Mouse (Mus musculus) brain, embryonic 14.5 days (tissue): Measurements from ENCODE around the gene Comt.

ENCODE experiments used
- CTCF ChIP-seq: fragments of 200-500 bp; IDR thresholded peaks from 2 replicates; pipeline ENCODE4 v1.5.1; 2012; ENCODE audit warnings: inconsistent platforms, mild to moderate bottlenecking, moderate library complexity, borderline replicate concordance; ENCODE audit not compliant: insufficient read depth, insufficient read length; ENCODE audit errors: extremely low read depth
- POLR2A ChIP-seq: fragments of 200-500 bp; IDR thresholded peaks from 2 replicates; pipeline ENCODE4 v1.6.1; 2012; ENCODE audit warnings: mild to moderate bottlenecking, inconsistent platforms, borderline replicate concordance; ENCODE audit not compliant: poor library complexity, insufficient read depth, insufficient read length, severe bottlenecking; ENCODE audit errors: extremely low read depth

- no peak for TF ChIP-seq CTCF
- no peak for TF ChIP-seq POLR2A
These were observed 25.8 kb upstream of the Comt start for GRCm38 (mm10) chr16:18452361-18452862.
